Mouse (Mus musculus): Measurements from ENCODE around the gene Cacnb4. TPM values are rescaled to one million over a fixed set of nuclear protein-coding genes. Genes with fewer than 3 reads are reported as not detected.

The Cacnb4 gene
- total and polyA plus RNA-seq, 2 experiments from 2014 or later: 13.3 to 13.7 TPM

GRCm38 (mm10) chr2:52636051-52636450 lies 40.6 kb downstream of the Cacnb4 start:
- ATAC-seq (no peak), DNase-seq (no peak)
- Histone ChIP-seq H3K4me2 (ENCODE audit: low read depth) (no peak overlapping the region), H3K36me3 (ENCODE audit: insufficient read depth) (no peaks in the 10 kb centered on the region), H3K4me3 (ENCODE audit: low read depth, low read length) (no peak overlapping the region), H3K27me3 (ENCODE audit: insufficient read depth, low read length) (no peaks in the 10 kb centered on the region), H3K9ac (no peak overlapping the region), H3K27ac (ENCODE audit: low read depth, low read length) (no peak overlapping the region), H3K9me3 (ENCODE audit: low read length) (no peaks in the 10 kb centered on the region), H3K4me1 (ENCODE audit: insufficient read depth) (no peaks in the 10 kb centered on the region)
- WGBS: 54% methylated on average over 5 of the region's 5 CpGs
- TF ChIP-seq CTCF (IDR thresholded peaks at IDR 0.05; ENCODE audit: low read depth): no peak

- TF ChIP-seq CTCF (IDR thresholded peaks at IDR 0.05; ENCODE audit: low read depth): no peak
- Histone ChIP-seq H3K4me1 (ENCODE audit: insufficient read depth) (no peaks in the 10 kb centered on the region), H3K9me3 (ENCODE audit: low read length) (no peaks in the 10 kb centered on the region), H3K27ac (ENCODE audit: low read depth, low read length) (no peak overlapping the region), H3K4me2 (ENCODE audit: low read depth) (no peak overlapping the region), H3K36me3 (ENCODE audit: insufficient read depth) (no peaks in the 10 kb centered on the region), H3K9ac (no peak overlapping the region), H3K27me3 (ENCODE audit: insufficient read depth, low read length) (no peaks in the 10 kb centered on the region), H3K4me3 (ENCODE audit: low read depth, low read length) (no peak overlapping the region)
- no peak for ATAC-seq
- DNase-seq: no peak
- 16% methylated on average over 4 of the region's 4 CpGs for WGBS
Observed at GRCm38 (mm10) chr2:52635358-52635757, 41.3 kb downstream of the Cacnb4 start.

- peak; percentile 71 for TF ChIP-seq CTCF (IDR thresholded peaks at IDR 0.05; ENCODE audit: low read depth)
- ATAC-seq (peak; percentile 50), DNase-seq (peak; percentile 73)
- Histone ChIP-seq H3K27me3 (ENCODE audit: insufficient read depth, low read length) (no peaks in the 10 kb centered on the region), H3K4me2 (ENCODE audit: low read depth) (no peak overlapping the region), H3K4me3 (ENCODE audit: low read depth, low read length) (no peak overlapping the region), H3K9ac (no peak overlapping the region), H3K36me3 (ENCODE audit: insufficient read depth) (no peaks in the 10 kb centered on the region), H3K4me1 (ENCODE audit: insufficient read depth) (no peaks in the 10 kb centered on the region), H3K9me3 (ENCODE audit: low read length) (no peaks in the 10 kb centered on the region), H3K27ac (ENCODE audit: low read depth, low read length) (no peak overlapping the region)
- WGBS: 10% methylated on average over 7 of the region's 7 CpGs
Observed at GRCm38 (mm10) chr2:52632880-52633279, 43.8 kb downstream of the Cacnb4 start.

- no peak overlapping the region for H3K4me3 ChIP-seq (ENCODE audit: low read depth, low read length)
- H3K27ac ChIP-seq (ENCODE audit: low read depth, low read length): no peak overlapping the region
- peaks cover 3% of the 10 kb centered on the region; the same call in 1 of the 2 replicates for H3K4me1 ChIP-seq (ENCODE audit: insufficient read depth)
- DNase-seq (no peak), ATAC-seq (no peak)
- no peak for TF ChIP-seq CTCF (IDR thresholded peaks at IDR 0.05; ENCODE audit: low read depth)
- no peaks in the 10 kb centered on the region for H3K9me3 ChIP-seq (ENCODE audit: low read length)
- no peak overlapping the region for H3K4me2 ChIP-seq (ENCODE audit: low read depth)
- 72% methylated on average over 4 of the region's 4 CpGs for WGBS
- H3K27me3 ChIP-seq (ENCODE audit: insufficient read depth, low read length): no peaks in the 10 kb centered on the region
- no peak overlapping the region for H3K9ac ChIP-seq
- no peaks in the 10 kb centered on the region for H3K36me3 ChIP-seq (ENCODE audit: insufficient read depth)
Observed at GRCm38 (mm10) chr2:52628186-52628585, 48.4 kb downstream of the Cacnb4 start.

GRCm38 (mm10) chr2:52626266-52626665 lies 50.4 kb downstream of the Cacnb4 start:
- no peak for TF ChIP-seq CTCF (IDR thresholded peaks at IDR 0.05; ENCODE audit: low read depth)
- WGBS: 90% methylated on average over 3 of the region's 3 CpGs
- H3K9me3 ChIP-seq (ENCODE audit: low read length): no peaks in the 10 kb centered on the region
- peaks cover 3% of the 10 kb centered on the region; the same call in 1 of the 2 replicates for H3K4me1 ChIP-seq (ENCODE audit: insufficient read depth)
- DNase-seq (no peak), ATAC-seq (no peak)
- H3K36me3 ChIP-seq (ENCODE audit: insufficient read depth): no peaks in the 10 kb centered on the region
- H3K4me2 ChIP-seq (ENCODE audit: low read depth): no peak overlapping the region
- no peaks in the 10 kb centered on the region for H3K27me3 ChIP-seq (ENCODE audit: insufficient read depth, low read length)
- H3K27ac ChIP-seq (ENCODE audit: low read depth, low read length): no peak overlapping the region
- no peak overlapping the region for H3K9ac ChIP-seq
- no peak overlapping the region for H3K4me3 ChIP-seq (ENCODE audit: low read depth, low read length)

GRCm38 (mm10) chr2:52625731-52626130 lies 50.9 kb downstream of the Cacnb4 start:
- DNase-seq (no peak), ATAC-seq (no peak)
- H3K9ac ChIP-seq: no peak overlapping the region
- peaks cover 3% of the 10 kb centered on the region; the same call in 1 of the 2 replicates for H3K4me1 ChIP-seq (ENCODE audit: insufficient read depth)
- no peak overlapping the region for H3K4me2 ChIP-seq (ENCODE audit: low read depth)
- H3K27me3 ChIP-seq (ENCODE audit: insufficient read depth, low read length): no peaks in the 10 kb centered on the region
- 93% methylated on average over 6 of the region's 6 CpGs for WGBS
- H3K36me3 ChIP-seq (ENCODE audit: insufficient read depth): no peaks in the 10 kb centered on the region
- no peak overlapping the region for H3K4me3 ChIP-seq (ENCODE audit: low read depth, low read length)
- TF ChIP-seq CTCF (IDR thresholded peaks at IDR 0.05; ENCODE audit: low read depth): no peak
- no peaks in the 10 kb centered on the region for H3K9me3 ChIP-seq (ENCODE audit: low read length)
- H3K27ac ChIP-seq (ENCODE audit: low read depth, low read length): no peak overlapping the region

- no peaks in the 10 kb centered on the region for H3K27me3 ChIP-seq (ENCODE audit: insufficient read depth, low read length)
- H3K4me2 ChIP-seq (ENCODE audit: low read depth): no peak overlapping the region
- no peak for TF ChIP-seq CTCF (IDR thresholded peaks at IDR 0.05; ENCODE audit: low read depth)
- ATAC-seq (peak; percentile 75), DNase-seq (no peak)
- no peak overlapping the region for H3K9ac ChIP-seq
- WGBS: 15% methylated on average over 7 of the region's 7 CpGs
- H3K9me3 ChIP-seq (ENCODE audit: low read length): no peaks in the 10 kb centered on the region
- H3K4me1 ChIP-seq (ENCODE audit: insufficient read depth): peaks cover 3% of the 10 kb centered on the region; the same call in 1 of the 2 replicates
- H3K36me3 ChIP-seq (ENCODE audit: insufficient read depth): no peaks in the 10 kb centered on the region
- H3K27ac ChIP-seq (ENCODE audit: low read depth, low read length): 0 out of 2 replicates have a peak overlapping the region, but pooled peaks have one; percentile 40
- H3K4me3 ChIP-seq (ENCODE audit: low read depth, low read length): no peak overlapping the region
Observed at GRCm38 (mm10) chr2:52623921-52624404, 52.7 kb downstream of the Cacnb4 start.

All from forebrain, postnatal 0 days (tissue).